Mouse (Mus musculus) granulocyte monocyte progenitor cell, adult 5-6 weeks (primary cell): ENCODE data around the gene Rbfox2. TPM values are rescaled to one million over a fixed set of nuclear protein-coding genes. Genes with fewer than 3 reads are reported as not detected.
A peak's percentile ranks its signal among the peaks of the same experiment; 100 is the strongest.

Source experiments
- ATAC-seq: replicated peaks from 2 replicates; pipeline ENCODE4 v1.8.0; 2016; ENCODE audit warnings: mild to moderate bottlenecking, moderate TSS enrichment, inconsistent platforms; ENCODE audit not compliant: poor library complexity, severe bottlenecking
- total RNA-seq, 2 experiments: library from RNA; stranded (forward) in 1 of 2; stranded (reverse) in 1 of 2; fragments of 200-712, 200-1000 nt in 1 of 2; fragments of >200 nt in 1 of 2; fragmentation: Nextera tagmentation in 1 of 2; gene quantifications; 2 replicates each; pipeline ENCODE4 v1.2.3; 2014 to 2017

Gene Rbfox2
- total RNA-seq, 2 experiments from 2014 or later, result 0.24 to 3.6 TPM

DNA sequence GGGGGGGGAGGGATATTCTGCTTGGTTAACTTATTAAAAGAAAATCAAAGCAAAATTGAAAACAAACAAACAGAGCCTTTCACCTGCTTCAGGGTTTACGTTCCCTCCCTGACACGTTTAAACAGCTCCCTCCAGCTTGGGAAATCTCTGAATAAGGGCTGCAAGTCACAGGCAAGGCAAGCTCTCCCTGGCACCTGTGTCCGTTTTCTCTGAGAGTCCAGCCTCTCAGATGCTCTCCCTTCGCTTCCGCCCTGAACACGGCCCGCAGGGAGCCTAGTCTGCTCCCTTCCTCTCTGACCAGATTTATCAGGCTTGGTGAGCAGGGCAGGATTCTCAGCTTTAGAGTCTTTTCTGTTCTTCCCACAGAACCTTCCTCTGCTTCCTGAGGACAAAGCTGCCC, 101.9 kb downstream of the Rbfox2 start:
- ATAC-seq, result no peak

DNA sequence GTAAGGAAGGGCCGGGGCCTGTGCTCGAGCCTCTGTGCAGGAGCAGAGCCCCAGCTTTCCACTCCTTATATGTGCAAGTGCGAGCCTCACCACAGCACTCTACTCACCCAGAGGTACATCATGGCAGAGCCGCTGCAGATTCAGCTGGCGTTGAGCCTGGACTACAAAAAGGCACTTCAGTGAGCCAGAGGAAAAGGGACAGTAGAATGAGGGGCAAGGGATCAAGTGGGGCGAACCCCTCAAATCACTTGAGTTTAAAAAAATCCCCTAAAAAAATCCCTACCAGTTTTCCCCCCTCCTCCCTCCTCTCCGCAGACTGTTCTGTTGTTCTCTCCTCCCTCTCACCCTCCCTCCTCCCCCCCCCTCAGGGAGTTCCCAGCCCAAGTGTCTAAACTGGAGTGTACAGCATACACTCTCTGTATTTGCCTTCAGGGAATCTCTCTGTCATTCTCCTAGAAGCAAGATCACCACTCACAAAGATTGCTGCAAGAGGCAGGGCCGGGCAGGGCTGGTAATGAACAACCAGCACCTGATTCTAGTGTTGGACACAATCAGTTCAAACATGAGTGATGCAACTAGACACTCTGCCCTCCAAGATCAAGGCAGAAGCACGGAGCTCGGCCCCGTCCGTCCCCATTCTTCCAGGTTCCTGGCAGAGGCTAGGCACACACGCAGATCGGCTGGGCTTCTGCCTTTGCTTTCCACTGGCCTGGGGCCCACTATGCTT, 103.4 kb downstream of the Rbfox2 start:
- ATAC-seq, result no peak

DNA sequence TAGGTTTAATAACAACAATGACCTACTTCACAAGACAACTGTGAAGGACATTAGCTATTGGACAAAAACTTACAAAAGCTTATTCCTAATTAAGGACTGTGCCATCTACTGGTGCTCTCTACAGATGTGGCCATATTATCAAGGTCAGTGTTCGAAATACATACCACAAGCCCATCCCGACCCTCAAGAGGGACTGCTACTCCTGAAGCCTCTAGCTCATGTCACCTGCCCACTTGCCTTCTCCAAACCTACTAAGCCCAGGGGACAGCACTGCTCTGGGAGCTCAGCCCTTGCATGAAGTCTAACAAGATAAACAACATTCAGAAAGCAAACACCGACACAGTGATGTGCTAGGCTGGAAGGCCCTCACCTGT, 103.9 kb downstream of the Rbfox2 start:
- ATAC-seq, result no peak

DNA sequence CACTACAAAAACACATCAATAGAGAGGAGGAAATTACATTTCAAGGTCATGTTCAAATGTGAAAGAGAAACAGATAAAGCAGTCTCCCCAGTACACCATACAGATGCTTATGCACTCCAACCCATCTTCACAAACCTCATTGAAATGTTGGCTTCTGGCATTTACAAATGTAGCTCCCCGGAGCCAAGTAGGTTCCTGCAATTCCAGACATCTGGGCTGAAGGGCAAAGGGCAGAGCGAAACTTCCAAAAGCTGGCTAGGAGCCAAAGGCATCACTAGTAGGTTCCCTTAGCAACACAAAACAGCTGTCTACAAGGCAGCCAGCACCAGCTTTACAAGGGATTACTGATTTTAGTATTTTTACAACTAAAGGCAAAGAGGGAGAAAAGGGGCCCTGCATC, 104.6 kb downstream of the Rbfox2 start:
- no peak for ATAC-seq

DNA sequence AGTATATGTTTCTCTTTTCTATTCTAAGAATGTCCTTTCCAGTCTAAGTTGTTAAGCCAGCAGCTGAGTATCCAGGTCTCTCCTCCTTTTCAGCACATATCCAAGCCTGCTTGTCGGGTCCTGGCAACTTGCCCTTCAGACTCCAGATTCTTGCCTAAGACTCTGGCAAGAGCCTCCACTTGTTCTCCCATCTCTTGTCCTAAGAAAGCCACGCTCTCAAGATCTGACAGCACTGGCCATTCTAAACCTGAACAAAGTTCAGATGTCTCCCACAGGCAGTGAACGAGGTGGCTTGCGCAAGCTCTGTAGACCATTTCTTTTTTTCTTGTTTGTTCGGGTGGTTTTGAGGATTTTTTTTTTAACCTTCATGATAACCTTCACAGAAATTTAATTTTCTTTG, 110.0 kb downstream of the Rbfox2 start:
- ATAC-seq, result no peak

DNA sequence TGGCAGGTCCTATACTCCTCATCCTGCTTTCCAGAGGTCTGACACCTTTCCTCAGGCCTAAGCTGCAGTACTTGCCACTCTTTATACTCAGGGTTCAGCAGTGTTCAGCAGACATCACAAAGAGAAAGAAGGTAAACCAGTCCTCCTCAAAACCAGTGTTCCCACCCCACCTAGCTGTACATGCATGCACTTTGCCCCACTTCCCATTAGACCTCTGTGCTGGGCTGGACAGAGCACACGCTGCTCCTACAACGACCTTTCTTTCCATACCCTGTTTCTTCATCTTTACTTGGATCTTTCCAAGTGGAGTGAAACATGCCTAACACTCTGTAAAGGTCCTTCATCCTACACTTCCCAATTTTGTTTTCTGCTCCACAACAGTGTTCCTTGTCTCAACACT, 110.8 kb downstream of the Rbfox2 start:
- no peak for ATAC-seq

DNA sequence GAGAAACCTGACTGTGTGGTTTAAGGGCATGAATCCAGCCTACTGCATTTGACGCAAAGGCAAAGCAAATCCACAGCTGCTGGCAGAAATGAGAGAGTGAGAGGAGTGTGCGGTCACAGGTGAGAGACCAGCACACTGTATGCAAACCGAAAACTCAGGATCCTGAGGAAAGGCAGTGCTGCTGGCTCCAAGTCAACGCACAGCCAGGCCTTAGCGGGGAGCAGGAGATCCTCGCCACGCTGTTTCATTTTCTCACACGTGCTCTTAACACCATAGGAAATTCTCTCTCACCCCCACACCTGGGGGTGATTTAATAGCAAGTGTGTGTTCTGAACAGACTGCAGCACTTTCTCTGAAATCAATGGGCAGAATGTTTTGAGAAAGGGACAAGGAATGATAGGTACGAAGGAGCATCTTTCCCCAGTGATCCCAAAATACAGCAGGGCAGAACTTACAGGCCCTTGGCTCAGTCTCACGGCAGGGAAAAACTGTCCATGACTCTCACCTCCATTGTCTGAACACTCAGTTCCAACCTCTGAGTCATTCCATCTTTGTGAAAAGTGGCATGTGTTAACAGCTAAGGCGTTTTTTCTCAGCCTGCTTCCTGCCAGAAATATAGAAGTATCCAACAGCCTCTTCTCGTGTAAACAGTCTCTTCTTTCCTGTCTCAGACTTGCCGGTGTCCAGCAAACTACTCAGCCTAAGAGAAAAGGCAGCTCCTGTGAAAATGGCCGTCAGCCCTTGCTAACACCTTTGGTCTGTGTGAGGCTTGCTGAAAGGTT, 114.5 kb downstream of the Rbfox2 start:
- no peak for ATAC-seq

DNA sequence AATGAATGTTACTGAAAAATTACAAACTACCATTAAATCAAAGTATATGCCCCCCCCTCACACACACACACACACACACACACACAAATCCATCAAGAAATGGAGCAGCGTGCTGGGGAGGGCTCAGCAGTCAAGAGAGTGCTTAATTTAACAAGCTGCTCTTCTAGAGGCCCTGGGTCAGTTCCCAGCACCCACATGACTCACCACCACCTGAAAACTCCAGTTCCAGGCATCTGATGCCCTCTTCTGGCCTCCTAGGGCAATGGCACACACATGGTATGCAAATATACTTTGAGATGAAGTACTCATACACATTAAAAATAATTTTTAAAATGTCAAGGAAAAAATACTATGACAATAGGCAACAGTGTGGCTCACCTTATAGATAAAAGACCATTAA, 120.7 kb downstream of the Rbfox2 start:
- no peak for ATAC-seq

DNA sequence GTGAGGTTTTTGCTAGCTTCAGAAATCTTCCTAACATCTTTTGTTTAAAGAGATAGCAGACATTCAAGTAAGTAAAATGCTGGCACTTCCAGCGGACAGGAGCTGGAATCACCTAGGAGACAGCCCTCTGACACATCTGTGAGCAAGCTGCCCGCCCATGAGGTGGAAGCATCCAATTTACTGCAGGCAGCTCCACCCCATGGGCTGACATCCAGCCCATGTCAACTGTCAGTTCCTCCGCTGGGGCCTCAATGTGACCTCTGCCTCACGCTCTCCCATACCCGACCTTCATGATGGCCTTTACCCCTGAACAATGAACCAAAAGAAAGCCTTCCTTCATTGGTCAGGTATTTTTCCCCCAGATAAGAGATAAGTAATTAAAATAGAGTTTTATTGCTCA, 121.2 kb downstream of the Rbfox2 start:
- ATAC-seq, result no peak

DNA sequence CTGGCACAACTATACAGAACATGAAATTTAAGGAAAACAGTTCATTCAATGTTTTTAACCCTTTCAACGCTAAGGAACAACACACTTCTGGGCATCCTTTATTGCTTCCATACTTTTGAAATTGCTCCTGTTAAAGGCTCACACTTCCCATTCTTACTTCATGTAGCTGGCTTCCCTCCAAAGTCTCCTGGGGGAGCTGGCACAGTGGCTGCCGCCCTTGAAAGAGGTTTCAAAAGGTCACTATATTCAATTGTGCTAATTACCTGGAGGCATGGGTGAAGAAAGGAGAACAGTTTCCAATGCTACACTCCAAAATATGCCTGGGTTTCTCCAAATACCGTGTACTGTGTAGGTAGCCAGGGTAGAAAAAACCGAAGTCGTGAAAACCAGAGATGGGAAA, 124.0 kb downstream of the Rbfox2 start:
- ATAC-seq, result no peak

DNA sequence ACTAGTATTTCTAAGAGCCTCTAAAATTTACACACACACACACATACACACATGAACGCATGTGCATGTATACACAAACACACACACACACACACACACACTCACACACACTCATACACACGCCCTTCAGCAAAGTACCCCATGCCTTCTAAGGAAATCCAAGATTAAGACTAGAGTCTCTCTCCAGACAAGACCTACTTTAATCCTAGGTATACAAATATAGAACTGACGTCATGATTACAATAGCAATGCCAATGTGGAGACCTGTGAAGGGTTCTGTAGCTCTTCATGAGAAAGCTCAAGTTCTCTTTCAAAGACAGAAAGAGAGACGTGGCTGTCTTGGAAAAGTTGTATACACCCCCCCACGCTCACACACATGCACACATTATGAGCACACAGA, 132.8 kb downstream of the Rbfox2 start:
- ATAC-seq, result no peak

DNA sequence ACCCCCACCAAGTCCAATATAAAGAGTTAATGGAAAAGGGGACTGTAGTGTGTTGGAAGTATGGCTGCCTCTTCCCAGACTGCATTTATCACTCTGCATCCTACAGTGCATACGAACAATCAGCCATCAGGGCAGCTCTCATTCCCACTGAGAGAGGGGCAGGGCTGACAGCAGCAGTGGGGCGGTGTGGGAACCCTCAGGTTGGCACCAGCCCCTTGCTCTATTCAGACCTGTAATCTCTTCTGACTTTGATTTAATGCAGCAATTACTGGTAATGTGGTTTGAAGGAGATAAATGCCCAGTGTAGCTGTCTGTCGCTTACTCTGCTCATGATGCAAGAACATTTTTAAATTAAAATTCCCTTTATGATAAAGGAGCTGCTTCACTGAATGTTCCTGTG, 134.4 kb downstream of the Rbfox2 start:
- ATAC-seq, result no peak

DNA sequence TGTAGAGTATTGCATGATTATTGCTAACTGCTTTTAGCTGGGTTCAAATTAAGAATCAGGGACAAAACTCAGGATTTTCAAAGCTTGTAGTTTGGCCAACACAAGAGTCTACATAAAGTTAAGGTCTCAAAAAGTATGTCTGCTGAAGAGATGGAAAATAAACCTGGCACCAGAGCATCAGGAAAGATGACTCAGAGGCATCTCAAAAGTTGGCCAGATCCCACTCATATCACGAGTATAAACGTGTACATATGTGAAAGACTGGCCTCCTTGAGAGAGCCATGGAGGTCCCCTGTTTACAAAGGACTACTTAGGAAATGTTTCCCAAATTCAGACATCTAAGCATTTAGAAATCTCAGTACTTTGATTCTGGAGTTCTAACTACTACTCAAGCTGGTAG, 138.0 kb downstream of the Rbfox2 start:
- no peak for ATAC-seq

DNA sequence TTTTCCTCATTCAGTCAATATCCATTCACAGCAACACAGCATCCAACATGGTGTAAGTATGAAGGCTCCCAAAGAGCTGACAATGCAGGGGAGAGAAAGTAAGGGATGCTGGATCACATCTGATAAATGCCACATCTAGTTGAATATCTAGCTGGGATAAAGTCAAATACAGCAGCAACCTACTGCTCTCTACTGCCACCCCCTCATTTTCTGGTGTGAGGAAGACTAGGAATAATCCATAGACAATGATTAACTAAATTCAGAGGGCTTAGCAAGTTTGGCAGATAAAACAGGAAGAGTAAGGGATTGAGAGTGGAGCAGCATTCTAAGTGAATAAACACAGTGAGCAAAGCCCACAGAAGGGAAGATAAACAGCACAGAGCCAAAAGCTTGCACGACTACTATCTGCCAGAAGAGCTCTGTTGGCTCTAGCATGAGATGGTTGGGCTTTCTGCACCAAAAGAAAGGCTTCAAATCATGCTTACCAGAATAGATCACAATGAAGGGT, 140.5 kb downstream of the Rbfox2 start:
- ATAC-seq, result no peak

DNA sequence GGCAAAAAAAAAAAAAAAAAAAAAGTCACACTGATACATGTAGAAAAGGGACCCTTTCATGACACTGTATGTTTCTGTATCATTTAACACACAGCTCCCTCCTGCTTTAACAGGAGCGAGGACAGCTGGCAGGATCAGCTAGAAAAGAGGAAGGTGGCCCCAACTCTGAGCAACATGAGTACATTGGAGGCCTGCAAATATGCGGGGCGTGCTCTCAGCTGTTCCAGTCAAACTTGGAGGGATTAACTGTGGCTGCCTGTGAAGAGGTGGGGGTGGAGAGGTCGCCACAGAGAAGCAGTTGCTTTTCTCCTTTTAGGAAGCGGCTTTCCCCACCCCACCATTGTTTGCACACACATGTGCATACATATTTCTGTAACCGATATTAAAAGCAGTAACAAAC, 143.5 kb downstream of the Rbfox2 start:
- ATAC-seq, result peak; percentile 55

DNA sequence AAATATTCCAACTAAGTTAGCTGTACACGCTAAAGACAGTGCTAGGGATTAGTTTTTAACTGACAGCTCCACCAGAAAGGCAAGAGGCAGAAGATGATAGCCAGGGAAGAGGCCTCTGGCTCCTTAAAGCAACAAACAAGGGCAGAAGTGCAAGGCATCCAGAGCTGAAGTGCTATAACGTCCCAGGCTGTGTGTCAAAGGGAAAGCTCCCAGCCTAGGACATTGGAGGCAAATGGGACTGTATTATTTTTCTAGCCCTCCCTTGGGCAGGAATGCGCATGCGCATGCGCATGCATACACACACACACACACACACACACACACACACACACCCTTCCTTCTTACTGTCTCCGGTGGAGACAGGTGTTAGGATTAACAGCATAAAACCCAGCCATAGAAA, 143.9 kb downstream of the Rbfox2 start:
- no peak for ATAC-seq

DNA sequence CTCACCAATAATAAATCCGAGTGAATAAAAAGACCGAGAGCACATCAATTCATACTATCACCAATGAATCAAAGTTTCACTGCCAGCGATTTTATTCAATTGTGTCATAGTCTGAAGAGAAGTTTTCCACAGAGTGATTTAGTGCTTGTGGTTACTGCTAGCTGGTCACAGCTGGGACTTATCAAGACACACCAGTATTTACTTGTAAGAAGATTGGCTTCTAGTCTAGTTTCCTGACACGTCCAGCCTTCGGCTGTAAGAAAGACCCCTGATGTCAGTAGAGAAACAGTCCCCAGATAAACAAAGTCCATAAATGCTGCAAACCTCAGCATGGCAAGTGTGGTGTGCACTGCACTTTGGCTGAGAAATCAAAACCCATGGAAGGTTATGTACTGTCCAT, 145.4 kb downstream of the Rbfox2 start:
- ATAC-seq, result no peak

DNA sequence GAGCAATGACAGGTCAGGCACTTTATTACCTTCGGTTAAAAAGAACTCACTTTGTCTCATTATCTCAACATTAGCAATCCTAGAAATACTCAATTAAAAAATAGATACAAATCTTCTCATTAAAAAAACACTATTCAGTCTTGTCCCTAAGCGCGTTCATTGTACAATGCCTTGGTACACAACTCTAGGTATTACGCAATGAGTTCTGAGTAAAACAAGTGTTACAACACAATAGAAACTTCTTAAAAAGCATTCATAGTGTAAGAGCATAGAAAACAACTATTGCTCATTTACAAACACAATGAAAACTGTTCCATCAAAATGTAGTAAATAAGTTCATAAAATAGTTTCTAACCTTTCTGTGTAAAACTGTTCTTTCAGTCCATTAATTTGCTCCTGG, 146.0 kb downstream of the Rbfox2 start:
- ATAC-seq, result peak; percentile 48; the same call in 1 of the 2 replicates

DNA sequence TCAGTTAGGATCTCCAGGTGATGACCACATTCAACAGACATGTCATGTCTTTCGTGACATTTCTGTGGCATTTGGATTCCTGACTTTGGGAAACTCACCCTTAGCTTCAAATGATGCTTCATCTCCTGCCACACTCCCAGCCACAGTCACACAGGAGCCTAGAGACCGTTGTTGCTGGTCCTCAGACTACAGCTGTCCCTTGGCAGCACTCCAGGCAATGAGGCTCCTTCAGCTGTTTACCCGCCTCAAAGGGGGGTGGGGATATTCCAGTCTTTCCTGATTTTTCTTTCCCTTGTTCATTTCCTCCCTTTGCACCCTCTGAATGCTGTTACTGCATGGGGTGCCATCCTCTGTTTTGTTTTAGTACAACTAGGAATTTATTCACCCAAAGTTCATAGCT, 150.3 kb downstream of the Rbfox2 start:
- no peak for ATAC-seq

DNA sequence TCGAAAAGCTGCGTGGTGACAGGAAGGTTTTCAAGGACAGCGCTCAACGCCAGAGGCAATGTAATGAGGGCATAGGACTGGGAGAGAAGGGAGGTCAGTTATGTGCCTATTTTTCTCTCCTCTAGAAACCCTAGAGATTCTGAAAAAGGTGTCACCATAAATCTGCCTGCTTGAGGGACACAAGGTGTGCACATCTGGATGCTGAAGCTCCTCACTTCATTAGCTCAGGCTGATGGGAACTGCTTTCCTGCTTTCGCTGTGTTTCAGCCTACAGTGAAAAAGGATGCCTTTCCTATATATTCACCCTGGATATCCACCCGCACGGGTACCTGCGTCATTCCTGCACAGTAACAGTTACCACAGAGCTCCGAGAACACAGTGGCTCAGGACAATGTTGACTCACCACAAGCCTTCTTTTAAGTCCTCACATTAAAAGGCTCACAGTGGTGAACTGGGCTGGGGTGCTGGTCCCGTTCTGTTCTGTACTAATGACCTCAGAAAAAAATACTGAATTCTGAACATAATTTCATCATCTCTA, 152.5 kb downstream of the Rbfox2 start:
- no peak for ATAC-seq

DNA sequence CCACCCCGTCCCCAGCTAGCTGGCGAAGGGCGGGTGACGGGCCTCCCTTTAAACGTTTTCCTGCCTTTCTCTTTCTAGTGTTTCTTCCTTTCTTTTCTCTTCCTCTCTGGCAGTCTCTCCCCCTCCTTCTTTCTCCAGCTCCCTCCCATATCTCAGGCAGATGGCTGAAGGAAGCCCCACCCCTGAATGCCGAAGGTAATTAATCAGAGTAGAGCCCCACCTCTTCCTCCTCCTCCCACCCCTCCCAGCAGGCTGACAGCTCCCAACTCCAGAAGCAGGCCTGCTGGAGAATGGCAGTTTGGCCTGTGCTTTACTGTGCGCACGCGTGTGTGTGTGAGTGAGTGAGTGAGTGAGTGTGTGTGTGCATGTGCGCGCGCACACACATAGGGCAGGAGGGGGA, 153.2 kb downstream of the Rbfox2 start:
- peak; percentile 63 for ATAC-seq
